Mouse (Mus musculus) R1 (cell line): ENCODE measurements around the gene Fgfr2.
A peak's percentile ranks its signal among the peaks of the same experiment; 100 is the strongest.

Experiments used
- DNase-seq: peaks from one replicate; pipeline ENCODE4 v3.0.0-alpha.2; 2018; ENCODE audit warnings: low read depth, low spot score

Fgfr2 gene

GRCm38 (mm10) chr7:132889691-132890090, 233.5 kb downstream of the Fgfr2 start:
- peak; percentile 22 for DNase-seq

GRCm38 (mm10) chr7:132888518-132889249, 234.5 kb downstream of the Fgfr2 start:
- no peak for DNase-seq

GRCm38 (mm10) chr7:132888052-132888451, 235.1 kb downstream of the Fgfr2 start:
- no peak for DNase-seq

GRCm38 (mm10) chr7:132887019-132887804, 235.9 kb downstream of the Fgfr2 start:
- no peak for DNase-seq

GRCm38 (mm10) chr7:132884031-132884430, 239.1 kb downstream of the Fgfr2 start:
- peak; percentile 26 for DNase-seq

GRCm38 (mm10) chr7:132882343-132882742, 240.8 kb downstream of the Fgfr2 start:
- peak; percentile 72 for DNase-seq

- DNase-seq, result no peak
Measured at GRCm38 (mm10) chr7:132880276-132880675, 242.9 kb downstream of the Fgfr2 start.

- DNase-seq, result no peak
Measured at GRCm38 (mm10) chr7:132875391-132876086, 247.6 kb downstream of the Fgfr2 start.

GRCm38 (mm10) chr7:132873043-132873442, 250.1 kb downstream of the Fgfr2 start:
- no peak for DNase-seq

GRCm38 (mm10) chr7:132866316-132866715, 256.8 kb downstream of the Fgfr2 start:
- no peak for DNase-seq

GRCm38 (mm10) chr7:132859042-132859958, 263.9 kb downstream of the Fgfr2 start, which contains the start of gene Abraxas2:
TSS of gene Abraxas2 (plus strand) at chr7:132859225.
- DNase-seq, result peak; percentile 94

- peak; percentile 41 for DNase-seq
Measured at GRCm38 (mm10) chr7:132858043-132858608, 265.0 kb downstream of the Fgfr2 start.

GRCm38 (mm10) chr7:132856083-132856482, 267.1 kb downstream of the Fgfr2 start:
- no peak for DNase-seq

- DNase-seq, result peak; percentile 12
Measured at GRCm38 (mm10) chr7:132853946-132854345, 269.2 kb downstream of the Fgfr2 start.

- DNase-seq, result no peak
Measured at GRCm38 (mm10) chr7:132853361-132853760, 269.8 kb downstream of the Fgfr2 start.

GRCm38 (mm10) chr7:132852173-132852844, 270.8 kb downstream of the Fgfr2 start, which contains the start of gene Eef1akmt2:
TSS of gene Eef1akmt2 (minus strand) at chr7:132852673.
- peak; percentile 92 for DNase-seq

- DNase-seq, result no peak
Measured at GRCm38 (mm10) chr7:132843152-132843551, 280.0 kb downstream of the Fgfr2 start.

- no peak for DNase-seq
Measured at GRCm38 (mm10) chr7:132842455-132842854, 280.7 kb downstream of the Fgfr2 start.

- no peak for DNase-seq
Measured at GRCm38 (mm10) chr7:132841287-132841686, 281.9 kb downstream of the Fgfr2 start.

- DNase-seq, result no peak
Measured at GRCm38 (mm10) chr7:132830955-132831354, 292.2 kb downstream of the Fgfr2 start.
